Mouse (Mus musculus) cortical plate, adult 2 months (tissue): ENCODE measurements at regions not wholly inside any gene's neighbourhood (a gene's known extent, or its start where the extent isn't known, plus 50 kb on each side); places are given as distances from the start of the nearest gene placed in this dataset.

Source experiments
- CTCF ChIP-seq: fragments of 200-500 bp; IDR thresholded peaks from 2 replicates; pipeline ENCODE4 v1.5.1; 2011; ENCODE audit warnings: mild to moderate bottlenecking, control low read depth, low read length; ENCODE audit not compliant: insufficient read depth; ENCODE audit errors: extremely low read depth
- POLR2A ChIP-seq: fragments of 200-500 bp; IDR thresholded peaks from 2 replicates; pipeline ENCODE4 v1.6.1; 2011; ENCODE audit warnings: mild to moderate bottlenecking, low read length, control low read depth; ENCODE audit not compliant: insufficient read depth; ENCODE audit errors: extremely low read depth

DNA sequence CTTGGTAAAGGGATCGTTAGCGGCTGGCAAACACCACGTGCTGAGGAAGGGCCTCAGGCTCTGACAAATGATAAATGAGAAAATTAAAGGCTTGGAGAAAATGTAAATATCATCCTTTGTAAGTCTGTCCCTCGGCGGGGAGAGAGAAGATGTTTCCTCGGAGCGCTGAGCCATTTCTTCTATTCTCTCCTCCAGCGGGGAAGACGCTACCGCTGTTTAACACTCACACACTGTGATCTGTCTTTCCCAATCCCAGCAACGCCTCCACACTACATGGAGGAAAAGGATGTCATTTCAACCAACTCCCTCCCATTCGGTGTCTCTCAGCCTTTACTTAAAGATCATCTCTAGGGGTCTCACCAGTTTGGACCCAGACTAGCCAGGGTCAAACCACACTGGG lies 239.0 kb downstream of the Prex1 start:
- TF ChIP-seq CTCF (no peak), POLR2A (no peak)
